Mouse (Mus musculus) hindbrain, postnatal 0 days (tissue): ENCODE results near the gene Fzr1. TPM values are rescaled to one million over a fixed set of nuclear protein-coding genes. Genes with fewer than 3 reads are reported as not detected.

ENCODE experiments used
- ATAC-seq: fragments of 200-750 bp; cut with Nextera tagmentation; 2 replicates; pipeline ENCODE4 v1.8.0; 2017; ENCODE audit warnings: mild to moderate bottlenecking, moderate TSS enrichment, moderate library complexity
- DNase-seq: peaks from one replicate; pipeline ENCODE4 v3.0.0-alpha.2; 2015; ENCODE audit warnings: low spot score
- H3K27ac ChIP-seq: fragments of 300-500 bp; sonication (generic); 2 replicates; pipeline ENCODE4 v1.5.1; 2014; ENCODE audit warnings: mild to moderate bottlenecking
- H3K27me3 ChIP-seq: fragments of 300-500 bp; sonication (generic); 2 replicates; pipeline ENCODE4 v1.6.1; 2014; ENCODE audit warnings: low read length, mixed read lengths; ENCODE audit not compliant: insufficient read depth
- H3K36me3 ChIP-seq: fragments of 300-500 bp; sonication (generic); 2 replicates; pipeline ENCODE4 v1.6.1; 2014; ENCODE audit warnings: low read length, mixed read lengths; ENCODE audit not compliant: insufficient read depth
- H3K4me1 ChIP-seq: fragments of 300-500 bp; sonication (generic); 2 replicates; pipeline ENCODE4 v1.6.1; 2014; ENCODE audit warnings: antibody characterized with exemption, low read length, mixed read lengths; ENCODE audit not compliant: insufficient read depth
- H3K4me2 ChIP-seq: fragments of 300-500 bp; sonication (generic); 2 replicates; pipeline ENCODE4 v1.6.1; 2014; ENCODE audit warnings: low read depth, mild to moderate bottlenecking, low read length, moderate library complexity, mixed read lengths
- H3K4me3 ChIP-seq: fragments of 300-500 bp; sonication (generic); 2 replicates; pipeline ENCODE4 v1.5.1; 2014; ENCODE audit warnings: low read length
- H3K9ac ChIP-seq: fragments of 300-500 bp; sonication (generic); replicated peaks from 2 replicates; pipeline ENCODE4 v1.6.1; 2014; ENCODE audit warnings: mild to moderate bottlenecking, low read length, moderate library complexity, mixed read lengths
- H3K9me3 ChIP-seq: fragments of 300-500 bp; sonication (generic); 2 replicates; pipeline ENCODE4 v1.6.1; 2016; ENCODE audit warnings: low read length, mixed read lengths
- CTCF ChIP-seq: IDR thresholded peaks from 2 replicates; pipeline ENCODE4 v1.5.1; 2016; ENCODE audit warnings: antibody characterized with exemption, control low read depth, low read depth
- WGBS: fragments of 180-500 bp; shearing (Covaris S2); extraction: QIAGEN DNeasy Blood & Tissue Kit; methylation state at CpG from one replicate; pipeline ENCODE4 v1.1.7; 2014; 5-methylcytosine and 5-hydroxymethylcytosine counted together
- polyA plus RNA-seq: library from polyadenylated mRNA; unstranded; fragments of >200 nt; fragmentation: Nextera tagmentation; extraction: Ambion mirVana; gene quantifications from 2 replicates; pipeline ENCODE4 v1.2.1, GENCODE M21; 2015
- total RNA-seq: library from RNA; depleted of rRNA; stranded (reverse); fragments of >200 nt; gene quantifications from 2 replicates; pipeline ENCODE4 v1.2.3, GENCODE M21; 2014

Fzr1 gene
- total and polyA plus RNA-seq, 2 experiments from 2014 or later, result 106 to 134 TPM

DNA sequence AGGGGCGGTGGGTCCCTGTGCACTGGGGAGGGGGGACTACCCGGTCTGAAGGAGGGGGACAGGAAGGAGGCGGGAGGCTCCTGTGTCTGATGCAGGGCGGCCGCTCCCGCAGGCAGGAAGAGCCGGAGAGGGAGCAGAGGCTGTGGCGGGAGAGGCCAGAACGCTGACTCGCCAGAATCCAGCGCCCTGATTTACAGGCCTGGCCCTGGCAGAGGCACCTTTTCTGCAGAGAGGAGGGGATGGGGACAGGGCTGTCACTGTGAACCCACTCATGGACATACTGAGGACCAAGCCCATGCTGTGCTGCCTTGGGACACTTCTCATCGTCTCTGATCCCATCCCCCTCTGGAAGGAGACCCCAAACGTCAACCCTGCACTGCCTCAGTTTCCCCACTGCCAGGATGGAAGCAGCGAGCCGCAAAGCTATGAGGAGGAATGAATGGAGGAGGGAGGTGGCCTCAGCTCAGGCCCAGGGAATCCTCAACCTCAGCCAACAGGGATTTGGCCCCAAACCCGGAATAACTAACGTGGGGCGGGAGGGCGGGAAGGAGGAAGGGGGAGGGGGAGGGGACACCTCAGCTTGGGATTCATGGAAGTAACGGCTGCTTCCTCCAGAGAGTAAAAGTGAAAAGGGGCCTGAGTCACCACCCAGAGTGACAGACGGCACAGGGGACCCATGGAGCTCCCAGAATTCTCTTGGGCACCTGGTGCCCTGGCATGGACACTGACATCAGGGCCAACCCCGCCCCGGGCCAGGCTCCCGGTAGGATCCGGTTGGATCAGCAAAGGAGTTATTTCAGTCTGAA, 46.1 kb upstream of the Fzr1 start:
- Histone ChIP-seq H3K27ac (peak overlapping the region; percentile 54; the same call in 1 of the 2 replicates), H3K4me1 (peaks cover 9% of the 10 kb centered on the region), H3K9me3 (no peaks in the 10 kb centered on the region), H3K9ac (no peak overlapping the region; the same call in 1 of the 2 replicates), H3K4me2 (peak overlapping the region; percentile 26), H3K36me3 (no peaks in the 10 kb centered on the region), H3K4me3 (0 out of 2 replicates have a peak overlapping the region, but pooled peaks have one; percentile 4), H3K27me3 (no peaks in the 10 kb centered on the region)
- 7% methylated on average over 23 of the region's 25 CpGs for WGBS
- DNase-seq (peak; percentile 51), ATAC-seq (peak; percentile 9; the same call in 1 of the 2 replicates)
- TF ChIP-seq CTCF, result no peak

GRCm38 (mm10) chr10:81423476-81424245, 45.3 kb upstream of the Fzr1 start:
- Histone ChIP-seq H3K27ac (peak overlapping the region; percentile 54; the same call in 1 of the 2 replicates), H3K4me3 (no peak overlapping the region), H3K9me3 (no peaks in the 10 kb centered on the region), H3K27me3 (no peaks in the 10 kb centered on the region), H3K4me1 (peaks cover 10% of the 10 kb centered on the region), H3K36me3 (no peaks in the 10 kb centered on the region), H3K9ac (no peak overlapping the region; the same call in 1 of the 2 replicates), H3K4me2 (peak overlapping the region; percentile 26; the same call in 1 of the 2 replicates)
- WGBS, result 84% methylated on average over 4 of the region's 4 CpGs
- no peak for TF ChIP-seq CTCF
- DNase-seq (peak; percentile 1), ATAC-seq (no peak)

GRCm38 (mm10) chr10:81422661-81423217, 44.4 kb upstream of the Fzr1 start:
- WGBS, result 80% methylated on average over 3 of the region's 3 CpGs
- Histone ChIP-seq H3K9ac (no peak overlapping the region), H3K27ac (no peak overlapping the region), H3K4me3 (no peak overlapping the region), H3K36me3 (no peaks in the 10 kb centered on the region), H3K27me3 (no peaks in the 10 kb centered on the region), H3K4me2 (no peak overlapping the region), H3K4me1 (peaks cover 18% of the 10 kb centered on the region), H3K9me3 (no peaks in the 10 kb centered on the region)
- ATAC-seq, result no peak
- no peak for TF ChIP-seq CTCF
- DNase-seq, result no peak

- H3K27me3 ChIP-seq, result no peaks in the 10 kb centered on the region
- no peak overlapping the region for H3K9ac ChIP-seq
- H3K4me3 ChIP-seq, result no peak overlapping the region
- H3K4me2 ChIP-seq, result no peak overlapping the region
- no peaks in the 10 kb centered on the region for H3K36me3 ChIP-seq
- WGBS, result 70% methylated on average over 6 of the region's 6 CpGs
- no peak overlapping the region for H3K27ac ChIP-seq
- H3K9me3 ChIP-seq, result no peaks in the 10 kb centered on the region
- no peak for ATAC-seq
- DNase-seq, result peak; percentile 1
- H3K4me1 ChIP-seq, result peaks cover 23% of the 10 kb centered on the region
- no peak for TF ChIP-seq CTCF
These were observed 43.9 kb upstream of the Fzr1 start for GRCm38 (mm10) chr10:81422191-81422590.

GRCm38 (mm10) chr10:81421797-81422100, 43.4 kb upstream of the Fzr1 start:
- Histone ChIP-seq H3K4me1 (peaks cover 28% of the 10 kb centered on the region), H3K9ac (no peak overlapping the region), H3K36me3 (no peaks in the 10 kb centered on the region), H3K27me3 (no peaks in the 10 kb centered on the region), H3K27ac (no peak overlapping the region), H3K4me3 (no peak overlapping the region), H3K4me2 (no peak overlapping the region), H3K9me3 (no peaks in the 10 kb centered on the region)
- no peak for DNase-seq
- no peak for ATAC-seq
- WGBS, result 66% methylated on average over 5 of the region's 5 CpGs
- TF ChIP-seq CTCF, result no peak

DNA sequence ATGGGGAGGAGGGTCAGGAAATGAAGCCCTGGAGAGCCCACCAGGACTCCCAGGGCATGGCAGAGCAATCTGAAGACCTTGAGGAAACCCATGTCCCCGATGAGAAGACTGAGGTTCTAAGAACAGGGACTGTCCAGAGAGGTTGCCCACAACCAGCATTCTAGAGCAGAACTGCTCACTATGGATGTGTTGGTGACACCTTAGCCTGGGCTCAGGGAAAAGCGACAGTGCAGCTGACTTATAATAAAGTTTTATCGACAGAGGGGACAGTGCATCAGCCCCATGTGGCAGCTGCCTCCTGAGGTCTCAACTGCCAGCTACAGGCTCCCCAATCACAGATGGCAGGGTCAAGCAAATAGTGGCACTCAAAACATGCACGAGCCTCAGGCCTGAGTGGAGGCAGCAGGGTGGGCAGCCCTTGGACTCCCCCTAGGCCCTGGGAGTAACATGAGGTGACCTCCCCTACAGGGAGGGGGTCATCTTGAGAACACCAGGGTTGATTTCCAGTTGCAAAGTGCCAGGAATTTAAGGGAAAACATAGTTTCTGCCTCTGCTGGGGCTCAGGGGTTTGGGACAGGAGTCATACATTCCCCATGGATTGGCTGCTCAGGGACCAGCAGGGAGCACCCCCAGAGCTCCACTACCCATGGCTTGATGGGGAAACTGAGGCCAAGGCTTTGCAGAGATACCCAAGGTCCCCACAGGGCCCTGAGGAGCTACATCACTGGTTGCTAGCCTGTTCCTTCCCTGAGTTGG, 42.9 kb upstream of the Fzr1 start:
- WGBS, result 67% methylated on average over 4 of the region's 4 CpGs
- Histone ChIP-seq H3K27me3 (no peaks in the 10 kb centered on the region), H3K27ac (no peak overlapping the region), H3K4me1 (peaks cover 30% of the 10 kb centered on the region), H3K36me3 (no peaks in the 10 kb centered on the region), H3K9ac (no peak overlapping the region), H3K4me2 (no peak overlapping the region), H3K9me3 (no peaks in the 10 kb centered on the region), H3K4me3 (no peak overlapping the region)
- no peak for TF ChIP-seq CTCF
- ATAC-seq, result no peak
- peak; percentile 0 for DNase-seq
